25 mouse cellular contexts compared by ENCODE assay signal in genomic region chr2:119710011-119710410, GRCm38 (mm10). TPM values are rescaled to one million over a fixed set of nuclear protein-coding genes. Genes with fewer than 3 reads are reported as not detected.
DNase-seq lines count a peak whose midpoint lies in the region; TF ChIP-seq lines count a peak whose summit lies in the region.
"Had no signal": no experiment of that assay in that cellular context is flagged by ENCODE, and none has a peak within 500 bp of the region (broad histone marks: within the 10 kb centered on the region; RNA-seq: fewer than 3 reads in every experiment).

No protein-coding gene starts in this region.

- H3K4me1 ChIP-seq in CH12.LX (ENCODE audit: control insufficient read depth in 1 of 2, insufficient read depth in 2 of 2) = peaks cover 0 to 9% of the 10 kb centered on the region in 2 experiments; a peak in 2 of 4 replicates
- no peaks in the 10 kb centered on the region for H3K4me1 ChIP-seq in lung, adult 2 months (ENCODE audit: control insufficient read depth, insufficient read depth, low read length)
- H3K4me1 ChIP-seq: embryonic facial prominence, embryonic 12.5 days; embryonic facial prominence, embryonic 15.5 days; forebrain, embryonic 12.5 days; forebrain, embryonic 15.5 days; hindbrain, embryonic 12.5 days; hindbrain, embryonic 15.5 days had no signal

- peaks cover 22 to 65% of the 10 kb centered on the region in 2 experiments for H3K36me3 ChIP-seq in CH12.LX (replicated peaks in 1 of 2; ENCODE audit: control insufficient read depth in 1 of 2, insufficient read depth in 1 of 2, low read length in 1 of 2)

- DNase-seq in 416B (ENCODE audit: low read depth) = peak; percentile 34
- DNase-seq in CH12.LX (ENCODE audit: extremely low read depth) = peak; percentile 35
- DNase-seq in R1 (ENCODE audit: low read depth, low spot score) = peak; percentile 60
- no peak for DNase-seq in lung, adult 2 months
- no peak for DNase-seq in layer of hippocampus, postnatal 25 days (ENCODE audit: extremely low spot score in 1 of 2, low spot score in 1 of 2)
- no peak for DNase-seq in lung, adult 18-20 months
- DNase-seq: adrenal gland, adult 2 months; adrenal gland, postnatal 14 days; cerebellum, adult 11 months; cerebellum, adult 2 months; cerebellum, adult 9-11 months; cerebellum, postnatal 25 days; gastrocnemius, postnatal 25 days had no signal

- WGBS in lung, adult 2 months = 88% methylated on average over 3 of the region's 3 CpGs

- no peaks in the 10 kb centered on the region for H3K9me3 ChIP-seq in CH12.LX (replicated peaks; ENCODE audit: low read length)
- H3K9me3 ChIP-seq: embryonic facial prominence, embryonic 12.5 days; embryonic facial prominence, embryonic 15.5 days; forebrain, embryonic 12.5 days; forebrain, embryonic 15.5 days; hindbrain, embryonic 12.5 days; hindbrain, embryonic 15.5 days had no signal

- H3K79me2 ChIP-seq in CH12.LX (replicated peaks; ENCODE audit: control insufficient read depth, extremely low read depth, insufficient read depth, poor library complexity, severe bottlenecking) = no peaks in the 10 kb centered on the region

- dilution Hi-C loops in CH12.LX (cut with MboI; ENCODE audit: extremely low pct_ligation_motif_present, extremely low pct_unique_long_range_greater_than_20kb, low sequenced_read_pairs) = no loop called here

- TF ChIP-seq EP300 in CH12.LX (IDR thresholded peaks at IDR 0.05; ENCODE audit: low read length) = no peak

- H3K27ac ChIP-seq in CH12.LX (ENCODE audit: insufficient read depth, low read depth) = no peak overlapping the region
- H3K27ac ChIP-seq: embryonic facial prominence, embryonic 12.5 days; embryonic facial prominence, embryonic 15.5 days; forebrain, embryonic 12.5 days; forebrain, embryonic 15.5 days; hindbrain, embryonic 12.5 days; hindbrain, embryonic 15.5 days had no signal

- H3K9ac ChIP-seq in CH12.LX (ENCODE audit: insufficient read depth, low read depth) = no peak overlapping the region
- H3K9ac ChIP-seq: embryonic facial prominence, embryonic 12.5 days; embryonic facial prominence, embryonic 15.5 days; forebrain, embryonic 12.5 days; forebrain, embryonic 15.5 days; hindbrain, embryonic 12.5 days; hindbrain, embryonic 15.5 days had no signal

- in situ Hi-C loops in CH12.LX (cut with MboI; ENCODE audit: low pct_ligation_motif_present, low pct_unique_long_range_greater_than_20kb, low sequenced_read_pairs) = no loop called here

- H3K4me3 ChIP-seq in CH12.LX (replicated peaks in 1 of 3; ENCODE audit: low read depth in 2 of 3, low read length in 2 of 3, poor library complexity in 1 of 3) = no peak overlapping the region
- no peak overlapping the region for H3K4me3 ChIP-seq in lung, adult 2 months (replicated peaks; ENCODE audit: extremely low read depth, low read depth, low read length)
- H3K4me3 ChIP-seq: embryonic facial prominence, embryonic 12.5 days; embryonic facial prominence, embryonic 15.5 days; forebrain, embryonic 12.5 days; forebrain, embryonic 15.5 days; hindbrain, embryonic 12.5 days; hindbrain, embryonic 15.5 days had no signal

- H3K27me3 ChIP-seq in CH12.LX (replicated peaks) = no peaks in the 10 kb centered on the region
- H3K27me3 ChIP-seq: embryonic facial prominence, embryonic 12.5 days; embryonic facial prominence, embryonic 15.5 days; forebrain, embryonic 12.5 days; forebrain, embryonic 15.5 days; hindbrain, embryonic 12.5 days; hindbrain, embryonic 15.5 days had no signal

- no peak overlapping the region for H3K4me2 ChIP-seq in CH12.LX (ENCODE audit: insufficient read depth, low read depth, poor library complexity, severe bottlenecking)
- H3K4me2 ChIP-seq: embryonic facial prominence, embryonic 12.5 days; embryonic facial prominence, embryonic 15.5 days; forebrain, embryonic 12.5 days; forebrain, embryonic 15.5 days; heart, embryonic 11.5 days; hindbrain, embryonic 12.5 days; hindbrain, embryonic 15.5 days had no signal

- TF ChIP-seq POLR2A in CH12.LX (IDR thresholded peaks at IDR 0.05; ENCODE audit: low read depth, low read length) = no peak
- TF ChIP-seq POLR2A in lung, adult 2 months (IDR thresholded peaks at IDR 0.05; ENCODE audit: borderline replicate concordance, extremely low read depth, low read depth, low read length) = no peak

- TF ChIP-seq RAD21 in CH12.LX (IDR thresholded peaks at IDR 0.05; ENCODE audit: low read depth, low read length) = no peak

- TF ChIP-seq CTCF in CH12.LX (conservative IDR thresholded peaks at IDR 0.05 in 1 of 2, IDR thresholded peaks at IDR 0.05 in 1 of 2; ENCODE audit: low read depth in 2 of 2, low read length in 2 of 2) = no peak
- no peak for TF ChIP-seq CTCF in lung, adult 2 months (IDR thresholded peaks at IDR 0.05; ENCODE audit: insufficient read depth, low read length)

TF ChIP-seq in CH12.LX, 34 proteins besides CTCF, POLR2A, EP300 and RAD21:
- TF ChIP-seq TBP (conservative IDR thresholded peaks at IDR 0.05; ENCODE audit: low read depth, low read length) (no peak), JUND (conservative IDR thresholded peaks at IDR 0.05; ENCODE audit: low read depth, low read length) (no peak), ZMIZ1 (IDR thresholded peaks at IDR 0.05; ENCODE audit: low read depth, low read length) (no peak)

RNA-seq across cellular contexts. Expression of gene Itpka, which starts 32.1 kb away (rescaled TPM):
- total RNA-seq in CH12.LX (2012; rRNA removed) (0.25 and 0.34 TPM in 2 replicates), CH12.LX (2014; rRNA removed) (0.28 and 0.39 TPM in 2 replicates)
- polyA plus RNA-seq in CH12.LX (2012; ENCODE audit: insufficient read length, low read depth) = 0.40 and 0.54 TPM in 2 replicates
- polyA plus RNA-seq in lung, adult 2 months (2012; rRNA removed) = 9.5 and 9.6 TPM in 2 replicates
- 100 to 1,000 TPM; 283 to 285 TPM for total RNA-seq in layer of hippocampus, postnatal 25 days (2021)
- total RNA-seq: gastrocnemius, adult 8-10 months; gastrocnemius, postnatal 25 days had no signal

RNA-seq across cellular contexts. Expression of gene Rtf1, which starts 35.1 kb away (rescaled TPM):
- total RNA-seq in CH12.LX (2012; rRNA removed) = 9.7 and 12.5 TPM in 2 replicates
- 10.7 and 11.3 TPM in 2 replicates for total RNA-seq in CH12.LX (2014; rRNA removed)
- polyA plus RNA-seq in CH12.LX (2012; ENCODE audit: insufficient read length, low read depth) = 46.0 and 50.3 TPM in 2 replicates
- polyA plus RNA-seq in lung, adult 2 months (2012; rRNA removed) = 6.7 and 10.3 TPM in 2 replicates
- 10 to 100 TPM; 54.9 to 62.3 TPM for total RNA-seq in layer of hippocampus, postnatal 25 days (2021)

RNA-seq across cellular contexts. Expression of gene Ndufaf1, which starts 47.4 kb away (rescaled TPM):
- total RNA-seq in CH12.LX (2012; rRNA removed) (25.1 and 33.2 TPM in 2 replicates), CH12.LX (2014; rRNA removed) (53.6 and 64.5 TPM in 2 replicates)
- 35.6 and 38.7 TPM in 2 replicates for polyA plus RNA-seq in CH12.LX (2012; ENCODE audit: insufficient read length, low read depth)
- 1.7 and 4.6 TPM in 2 replicates for polyA plus RNA-seq in lung, adult 2 months (2012; rRNA removed)
- total RNA-seq in layer of hippocampus, postnatal 25 days (2021) = 10 to 100 TPM; 32.0 to 32.1 TPM

RNA-seq across cellular contexts. Expression of gene Ltk, which starts 50.2 kb away (rescaled TPM):
- total RNA-seq in CH12.LX (2012; rRNA removed) (1.3 and 2.3 TPM in 2 replicates), CH12.LX (2014; rRNA removed) (not detected in 2 replicates)
- polyA plus RNA-seq in CH12.LX (2012; ENCODE audit: insufficient read length, low read depth) = 0.10 TPM in 1 of 2 replicates, not detected in the other
- 3.9 and 4.2 TPM in 2 replicates for polyA plus RNA-seq in lung, adult 2 months (2012; rRNA removed)
- 10 to 100 TPM; 10.5 to 12.9 TPM for total RNA-seq in layer of hippocampus, postnatal 25 days (2021)
- total RNA-seq: common myeloid progenitor, adult 5-6 weeks; gastrocnemius, adult 8-10 months; gastrocnemius, postnatal 25 days; heart, adult 8-10 months; heart, postnatal 25 days; hematopoietic stem cell, adult 5-6 weeks had no signal
- polyA plus RNA-seq: embryonic facial prominence, embryonic 12.5 days; forebrain, embryonic 12.5 days; heart, embryonic 11.5 days had no signal

Comparison
In these comparisons a context has a peak if more than half of its experiments do, and no peak if none do; other contexts are left out.
1. DNase-seq: peak in 416B (single experiment), CH12.LX (single experiment) and R1 (single experiment); none in lung, adult 2 months (single experiment), layer of hippocampus, postnatal 25 days (0 of 2) and lung, adult 18-20 months (0 of 2).
2. RNA of gene Itpka, which starts 32.1 kb away (total RNA-seq): 283 to 285 TPM in layer of hippocampus, postnatal 25 days; 0.25 to 0.39 TPM in CH12.LX; every median in the first group is over 100 times any median in the second.
3. RNA of gene Rtf1, which starts 35.1 kb away (total RNA-seq): 54.9 to 62.3 TPM in layer of hippocampus, postnatal 25 days; 9.7 to 12.5 TPM in CH12.LX; every median in the first group is over 4 times any median in the second.